Mouse (Mus musculus): Measurements from ENCODE around the gene Bean1. TPM values are rescaled to one million over a fixed set of nuclear protein-coding genes. Genes with fewer than 3 reads are reported as not detected.

The Bean1 gene
- 3.8 and 3.9 TPM in 2 replicates for total RNA-seq (2014; rRNA removed; ENCODE audit: low replicate concordance)
- 0.38 and 0.57 TPM in 2 replicates for polyA plus RNA-seq (2015; fragmentation: Nextera tagmentation; extraction: Ambion mirVana)

DNA sequence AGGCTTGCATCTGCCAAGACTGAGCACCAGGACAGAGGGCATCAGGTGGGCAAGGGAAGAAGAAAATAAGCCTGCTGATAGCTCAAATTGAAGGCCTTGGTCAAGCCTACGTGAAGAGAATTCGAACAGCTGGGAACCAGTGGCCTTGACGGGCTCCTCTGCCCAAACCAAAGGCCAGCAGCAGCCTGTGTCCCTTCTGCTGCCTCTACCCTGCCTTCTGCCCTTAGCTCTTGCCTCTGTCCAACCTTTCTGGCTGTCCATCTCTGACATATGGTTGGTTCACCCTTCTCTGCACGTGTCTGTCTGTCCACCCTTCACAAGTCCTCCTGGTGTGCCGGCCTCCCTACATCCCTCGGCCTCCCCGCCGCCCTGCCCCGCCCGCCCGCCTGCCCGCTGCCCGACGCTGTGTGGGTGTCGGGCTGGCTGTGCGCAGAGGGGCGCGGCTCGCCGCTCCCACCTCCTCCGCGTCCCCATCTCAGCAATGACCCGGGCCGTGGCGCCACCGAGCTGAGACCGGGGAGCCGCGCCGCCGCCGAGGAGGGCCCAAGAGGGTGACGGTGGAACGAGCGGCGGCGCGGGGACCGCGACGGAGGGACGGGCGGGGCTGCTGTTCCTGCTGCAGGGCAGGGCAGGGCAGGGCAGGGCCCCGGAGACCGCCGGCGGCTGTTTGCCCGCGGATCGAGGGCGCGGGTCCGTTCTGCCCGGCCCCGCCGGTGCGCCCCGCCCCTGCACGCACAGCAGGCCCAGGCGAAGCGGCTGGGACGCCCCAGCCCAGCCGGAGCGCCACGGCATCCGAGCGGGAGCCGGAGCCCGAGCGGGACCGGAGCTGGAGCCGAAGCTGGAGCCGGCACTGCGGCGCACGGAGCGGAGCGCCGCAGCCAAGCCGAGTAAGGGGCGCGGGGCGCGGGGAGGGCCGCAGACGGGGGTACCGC, at the start of gene Bean1:
TSS of gene Bean1 (plus strand) at position 325 of the 932 bp plus-strand sequence.
- Histone ChIP-seq H3K27ac (ENCODE audit: low read depth) (no peak within 1 kb of the TSS), H3K4me3 (ENCODE audit: low read depth, low read length) (peak within 1 kb of the TSS; percentile 72), H3K36me3 (replicated peaks; ENCODE audit: control insufficient read depth, insufficient read depth, low read length) (no peaks in the 10 kb centered on the region), H3K9ac (replicated peaks; ENCODE audit: low read depth, low read length) (peak within 1 kb of the TSS; percentile 65), H3K9me3 (replicated peaks; ENCODE audit: control insufficient read depth, low read length) (no peaks in the 10 kb centered on the region), H3K27me3 (ENCODE audit: control insufficient read depth, insufficient read depth, low read length) (peaks cover 52% of the 10 kb centered on the region), H3K4me1 (ENCODE audit: control insufficient read depth, insufficient read depth) (0 out of 2 replicates have a peak, but pooled peaks cover 3% of the 10 kb centered on the region), H3K4me2 (ENCODE audit: low read depth, low read length) (peak within 1 kb of the TSS; percentile 98)
- 2% methylated on average over 67 of the region's 87 CpGs for WGBS
- TF ChIP-seq EP300 (IDR thresholded peaks at IDR 0.05; ENCODE audit: low read depth) (no peak), CTCF (IDR thresholded peaks at IDR 0.05; ENCODE audit: low read depth) (no peak)
- DNase-seq (ENCODE audit: low spot score) (no peak), ATAC-seq (ENCODE audit: insufficient read depth, low read depth) (peak; percentile 68)

- ATAC-seq (ENCODE audit: insufficient read depth, low read depth), result peak; percentile 40; the same call in 1 of the 2 replicates
- Histone ChIP-seq H3K36me3 (replicated peaks; ENCODE audit: control insufficient read depth, insufficient read depth, low read length) (no peaks in the 10 kb centered on the region; the same call in 1 of the 2 replicates), H3K4me1 (ENCODE audit: control insufficient read depth, insufficient read depth) (0 out of 2 replicates have a peak, but pooled peaks cover 3% of the 10 kb centered on the region), H3K27me3 (ENCODE audit: control insufficient read depth, insufficient read depth, low read length) (no peaks in the 10 kb centered on the region), H3K4me3 (ENCODE audit: low read depth, low read length) (no peak overlapping the region), H3K9me3 (replicated peaks; ENCODE audit: control insufficient read depth, low read length) (no peaks in the 10 kb centered on the region), H3K4me2 (ENCODE audit: low read depth, low read length) (no peak overlapping the region), H3K9ac (replicated peaks; ENCODE audit: low read depth, low read length) (no peak overlapping the region), H3K27ac (ENCODE audit: low read depth) (no peak overlapping the region)
- no peak for TF ChIP-seq EP300 (IDR thresholded peaks at IDR 0.05; ENCODE audit: low read depth)
- TF ChIP-seq CTCF (IDR thresholded peaks at IDR 0.05; ENCODE audit: low read depth), result no peak
- WGBS, result 61% methylated on average over 12 of the region's 12 CpGs
- no peak for DNase-seq (ENCODE audit: low spot score)
Measured at GRCm38 (mm10) chr8:104121640-104122416, 48.4 kb upstream of the Bean1 start.

DNA sequence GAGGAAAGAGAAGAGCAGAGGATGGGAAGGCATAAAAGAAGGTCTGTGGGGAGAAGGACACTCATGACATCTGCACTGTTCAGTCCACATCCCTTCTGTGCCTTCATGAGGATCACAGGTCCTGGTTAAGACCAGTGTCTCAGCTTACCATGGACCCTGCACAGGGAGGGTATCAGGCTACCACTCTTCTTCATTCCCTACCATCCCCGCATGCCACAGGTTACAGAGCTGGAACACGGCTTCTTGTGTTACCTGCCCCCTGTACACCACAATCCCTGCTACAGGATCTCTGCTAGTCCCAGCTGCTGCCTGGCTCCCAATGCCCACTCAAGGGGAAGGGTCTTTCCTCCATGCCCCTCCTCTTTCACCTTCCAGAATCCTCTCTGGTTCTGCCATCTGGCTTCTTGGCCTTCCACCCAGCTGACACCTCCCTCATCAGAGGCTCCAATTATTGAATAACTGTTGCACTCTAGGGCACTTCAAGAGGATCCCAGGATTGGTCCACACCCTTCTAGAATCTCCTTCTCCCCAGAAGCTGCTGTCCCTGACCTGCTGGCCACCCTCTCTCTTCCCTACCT, 47.1 kb upstream of the Bean1 start:
- H3K4me1 ChIP-seq (ENCODE audit: control insufficient read depth, insufficient read depth), result 0 out of 2 replicates have a peak, but pooled peaks cover 4% of the 10 kb centered on the region
- no peaks in the 10 kb centered on the region for H3K9me3 ChIP-seq (replicated peaks; ENCODE audit: control insufficient read depth, low read length)
- no peak overlapping the region for H3K4me3 ChIP-seq (ENCODE audit: low read depth, low read length)
- ATAC-seq (ENCODE audit: insufficient read depth, low read depth) (no peak), DNase-seq (ENCODE audit: low spot score) (no peak)
- H3K36me3 ChIP-seq (replicated peaks; ENCODE audit: control insufficient read depth, insufficient read depth, low read length), result no peaks in the 10 kb centered on the region; the same call in 1 of the 2 replicates
- no peak overlapping the region for H3K4me2 ChIP-seq (ENCODE audit: low read depth, low read length)
- no peak overlapping the region for H3K9ac ChIP-seq (replicated peaks; ENCODE audit: low read depth, low read length)
- no peak overlapping the region for H3K27ac ChIP-seq (ENCODE audit: low read depth)
- WGBS, result 79% methylated on average over 2 of the region's 2 CpGs
- TF ChIP-seq EP300 (IDR thresholded peaks at IDR 0.05; ENCODE audit: low read depth) (no peak), CTCF (IDR thresholded peaks at IDR 0.05; ENCODE audit: low read depth) (no peak)
- no peaks in the 10 kb centered on the region for H3K27me3 ChIP-seq (ENCODE audit: control insufficient read depth, insufficient read depth, low read length)

DNA sequence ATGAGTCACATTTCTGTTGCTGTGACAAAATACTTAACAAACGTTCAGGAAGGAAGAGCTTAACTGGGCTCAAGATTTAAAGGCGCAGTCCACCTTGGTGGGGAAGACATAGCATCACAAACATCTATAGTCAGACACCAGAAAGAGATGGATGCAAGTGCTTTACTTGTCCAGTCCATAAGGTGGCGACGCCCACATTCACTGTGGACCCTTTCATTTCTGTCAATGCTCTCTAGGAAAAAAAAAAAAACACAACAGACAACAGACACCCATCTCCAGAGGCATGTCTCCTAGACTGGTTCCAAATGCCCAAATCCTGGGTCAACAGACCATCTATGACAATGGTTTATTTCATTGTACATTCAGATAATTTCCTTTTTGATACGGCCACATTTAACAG, 45.7 kb upstream of the Bean1 start:
- Histone ChIP-seq H3K9me3 (replicated peaks; ENCODE audit: control insufficient read depth, low read length) (no peaks in the 10 kb centered on the region), H3K27me3 (ENCODE audit: control insufficient read depth, insufficient read depth, low read length) (no peaks in the 10 kb centered on the region), H3K4me3 (ENCODE audit: low read depth, low read length) (no peak overlapping the region), H3K36me3 (replicated peaks; ENCODE audit: control insufficient read depth, insufficient read depth, low read length) (no peaks in the 10 kb centered on the region; the same call in 1 of the 2 replicates), H3K4me2 (ENCODE audit: low read depth, low read length) (no peak overlapping the region), H3K9ac (replicated peaks; ENCODE audit: low read depth, low read length) (no peak overlapping the region), H3K4me1 (ENCODE audit: control insufficient read depth, insufficient read depth) (0 out of 2 replicates have a peak, but pooled peaks cover 4% of the 10 kb centered on the region), H3K27ac (ENCODE audit: low read depth) (no peak overlapping the region)
- 68% methylated on average over 5 of the region's 5 CpGs for WGBS
- DNase-seq (ENCODE audit: low spot score) (no peak), ATAC-seq (ENCODE audit: insufficient read depth, low read depth) (no peak)
- TF ChIP-seq EP300 (IDR thresholded peaks at IDR 0.05; ENCODE audit: low read depth) (no peak), CTCF (IDR thresholded peaks at IDR 0.05; ENCODE audit: low read depth) (no peak)
